Mouse (Mus musculus): ENCODE measurements at regions not wholly inside any gene's neighbourhood (a gene's known extent, or its start where the extent isn't known, plus 50 kb on each side); places are given as distances from the start of the nearest gene placed in this dataset.

- ATAC-seq (ENCODE audit: extremely low read depth, insufficient number of reproducible peaks, low FRiP score, poor library complexity, severe bottlenecking): 0 out of 2 replicates have a peak, but pooled peaks have one; percentile 41
Observed at GRCm38 (mm10) chr15:42962747-42963338, 2828.7 kb downstream of the 9330182O14Rik start.

- ATAC-seq (ENCODE audit: extremely low read depth, insufficient number of reproducible peaks, low FRiP score, poor library complexity, severe bottlenecking): no peak
Observed at GRCm38 (mm10) chr15:42965314-42965713, 2831.1 kb downstream of the 9330182O14Rik start.

Measured in neutrophil, adult 5-6 weeks (primary cell).